Mouse (Mus musculus): ENCODE results near the gene Pitpnm1.
"Not testable (repeated sequence)": the region's sequence is repeated elsewhere in the genome, so short reads cannot be mapped to it uniquely, and the experiment has no call there.

The Pitpnm1 gene

DNA sequence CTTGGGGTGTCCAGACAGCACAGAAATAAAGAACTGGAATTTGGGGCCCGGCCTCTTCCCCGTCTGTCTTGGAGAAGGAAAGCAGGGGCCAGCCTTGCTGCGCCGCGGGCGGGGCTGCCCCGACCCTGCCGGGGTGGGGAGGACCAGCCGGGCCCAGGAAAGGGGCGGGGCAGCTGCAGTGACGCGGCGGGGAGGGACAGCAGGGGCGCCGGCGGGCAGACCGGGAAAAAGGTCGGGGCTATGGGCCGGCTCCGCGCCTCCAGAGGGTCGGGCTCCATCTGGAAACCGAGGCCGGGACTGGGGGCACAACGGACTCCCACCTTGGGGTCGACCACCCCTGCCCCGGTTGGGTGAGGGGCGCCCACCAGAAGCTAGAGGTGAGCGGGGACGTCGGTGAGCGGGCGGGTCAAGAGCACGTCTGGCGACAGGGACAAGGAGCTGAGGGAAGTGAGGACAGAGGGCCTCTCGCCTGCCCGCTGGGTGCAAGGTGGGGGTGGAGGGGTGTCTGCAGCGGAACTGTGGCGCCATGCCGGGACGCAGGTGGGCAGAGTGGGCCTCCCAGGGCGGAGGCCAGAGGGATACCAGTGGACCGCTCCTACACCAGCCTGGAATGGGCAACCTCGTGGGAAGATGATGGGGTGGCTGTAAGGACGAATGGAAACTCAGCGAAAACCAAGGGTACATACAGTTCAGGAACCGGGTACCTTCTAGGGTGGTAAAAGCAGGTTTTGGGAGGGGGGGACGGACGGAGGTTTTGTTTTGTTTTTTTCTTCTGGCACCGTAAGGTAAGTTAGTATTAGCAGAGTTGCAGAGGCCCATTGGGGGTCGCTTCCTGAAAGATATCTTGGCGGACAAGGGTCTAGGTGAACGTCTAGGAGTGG, at the start of gene Pitpnm1:
TSS of gene Pitpnm1 (plus strand) at position 162 of the 881 bp plus-strand sequence.
- peak; percentile 89 to 95 for DNase-seq (ENCODE audit: inconsistent age in 2 of 2, low spot score in 1 of 2)

DNA sequence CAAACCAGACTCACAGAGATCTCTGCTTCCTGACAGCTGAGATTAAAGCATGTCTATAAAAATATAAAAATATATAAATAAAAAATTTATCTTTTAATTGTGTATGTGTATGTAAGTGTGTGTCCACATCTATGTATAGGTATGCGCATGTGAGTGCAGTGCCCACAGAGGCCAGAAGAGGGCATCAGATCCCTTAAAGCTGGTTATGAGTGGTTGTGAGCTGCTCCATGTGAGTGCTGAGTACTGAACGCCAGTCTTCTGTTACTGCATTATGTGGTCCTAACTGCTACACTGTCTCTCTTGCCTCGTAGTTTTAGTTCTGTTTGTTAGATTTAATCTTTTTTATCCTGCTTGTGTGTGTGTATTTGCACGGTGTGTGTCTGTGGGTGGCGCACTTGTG, 48.8 kb upstream of the Pitpnm1 start:
- peak in 1 of 2 experiments; percentile 33 for DNase-seq (ENCODE audit: inconsistent age in 2 of 2, low spot score in 1 of 2)

DNA sequence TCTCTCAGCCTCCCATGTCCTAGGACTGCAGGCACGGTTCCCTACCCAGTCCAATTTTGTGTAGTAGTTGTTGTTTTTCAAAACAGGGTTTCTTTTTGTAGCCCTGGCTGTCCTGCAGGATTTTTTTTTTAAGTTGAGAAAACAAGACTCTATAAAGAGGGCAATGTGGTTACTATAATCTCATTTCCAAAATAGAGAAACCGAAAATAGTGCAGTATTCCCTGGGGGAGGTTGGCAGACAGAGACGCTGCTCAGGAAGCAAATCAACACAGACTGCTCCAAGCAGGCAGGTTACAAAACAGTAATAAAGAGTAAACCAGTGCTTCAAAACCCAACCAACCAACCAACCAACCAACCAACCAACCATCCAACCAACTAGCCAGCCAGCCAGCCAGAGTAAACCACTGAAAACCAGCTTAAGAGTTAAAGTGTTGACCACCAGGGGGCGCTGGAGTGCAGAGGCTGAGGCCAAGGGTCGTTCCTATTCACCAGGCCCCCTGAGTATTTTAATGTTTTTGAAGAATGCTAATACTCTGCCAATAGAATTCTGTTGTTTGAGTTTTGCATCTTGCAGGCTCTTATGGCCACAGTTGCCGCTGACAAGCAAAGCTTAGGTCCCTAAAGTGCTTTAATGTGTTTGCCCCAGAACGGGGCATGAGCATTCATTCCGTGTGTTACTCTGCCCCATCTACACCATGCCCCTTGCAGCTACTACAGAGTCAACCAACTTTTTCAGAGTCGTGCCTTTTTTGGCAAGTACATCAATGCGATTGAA, 47.9 kb upstream of the Pitpnm1 start:
- DNase-seq (ENCODE audit: inconsistent age in 2 of 2, low spot score in 1 of 2), result peak; percentile 42 to 86

DNA sequence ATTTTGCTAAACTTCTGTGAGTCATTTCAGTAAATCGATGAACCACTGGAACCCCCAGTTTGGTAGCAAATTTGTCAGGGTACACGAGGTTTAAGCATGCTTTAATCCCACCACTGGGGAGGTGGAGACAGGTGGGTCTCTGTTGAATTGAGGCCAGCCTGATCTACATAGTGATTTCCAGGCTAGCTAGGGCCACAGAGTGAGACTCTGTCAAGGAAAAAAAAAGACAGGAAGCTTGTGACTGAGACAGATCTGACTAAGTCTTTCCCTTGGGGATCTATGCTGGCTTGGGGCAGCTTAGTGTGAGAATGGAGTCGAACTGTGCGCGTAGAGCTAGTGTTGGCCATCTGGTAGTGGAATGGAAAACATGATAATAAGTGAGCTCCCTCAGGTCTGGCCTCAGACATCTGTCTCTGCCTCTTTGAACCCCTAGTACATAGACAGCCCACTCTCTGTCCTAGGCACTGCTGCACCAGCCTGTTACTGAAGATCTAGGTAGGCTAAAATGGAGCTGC, 47.2 kb upstream of the Pitpnm1 start:
- DNase-seq (ENCODE audit: inconsistent age in 2 of 2, low spot score in 1 of 2), result peak in 1 of 2 experiments; percentile 47

DNA sequence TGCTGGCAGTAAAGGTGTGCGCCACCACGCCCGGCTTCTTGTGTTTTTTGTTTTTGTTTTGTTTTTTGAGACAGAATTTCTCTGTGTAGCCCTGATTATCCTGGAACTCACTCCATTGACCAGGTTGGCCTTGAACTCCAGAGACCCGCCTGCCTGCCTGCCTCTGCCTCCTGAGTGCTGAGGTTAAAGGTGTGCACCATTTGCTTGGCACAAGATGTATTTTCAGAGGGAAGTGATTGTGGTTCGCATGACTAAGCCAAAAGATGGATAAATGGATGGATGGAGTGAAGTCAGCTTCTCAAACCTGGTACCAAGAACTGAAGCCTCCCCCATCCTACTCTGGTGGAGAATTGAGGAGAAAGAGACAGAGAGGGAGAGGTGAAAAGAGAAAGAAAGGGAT, 45.2 kb upstream of the Pitpnm1 start:
- no peak for DNase-seq (ENCODE audit: inconsistent age in 2 of 2, low spot score in 1 of 2)

DNA sequence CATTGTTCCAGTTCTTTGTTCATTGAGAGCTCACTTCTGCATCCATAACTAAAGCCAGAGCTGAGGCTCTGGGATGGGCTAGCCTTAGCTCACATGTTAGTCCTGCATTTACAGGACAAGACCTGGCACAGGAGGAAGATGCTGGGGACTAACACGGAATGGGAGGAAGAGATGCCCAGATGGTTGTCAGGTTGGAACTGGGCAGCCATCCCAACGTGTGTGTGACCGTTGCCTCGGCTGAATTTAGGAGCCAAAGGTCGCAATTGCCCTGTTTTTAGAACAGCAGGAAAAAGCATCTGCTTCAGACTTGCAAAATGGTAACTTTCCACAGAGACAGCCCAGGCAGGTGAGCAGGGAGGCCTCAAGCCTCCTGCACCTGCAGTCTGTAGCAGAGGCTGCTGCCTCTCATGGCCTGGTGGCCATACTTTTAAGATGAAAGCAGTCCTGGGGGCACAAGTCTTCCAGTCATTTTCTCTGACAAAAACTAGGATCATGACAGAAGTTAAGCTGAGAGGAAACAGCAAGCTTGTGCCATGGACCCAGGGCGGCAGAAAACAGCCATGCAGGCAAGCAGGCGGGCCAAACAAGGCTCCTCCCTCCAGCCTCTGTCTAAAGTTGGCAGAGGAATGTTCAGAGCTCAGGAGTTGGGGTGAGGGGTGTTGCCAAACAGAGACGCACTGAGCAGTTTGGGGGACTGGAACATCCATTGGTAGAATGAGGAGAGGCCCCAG, 44.4 kb upstream of the Pitpnm1 start:
- DNase-seq (ENCODE audit: inconsistent age in 2 of 2, low spot score in 1 of 2), result no peak

DNA sequence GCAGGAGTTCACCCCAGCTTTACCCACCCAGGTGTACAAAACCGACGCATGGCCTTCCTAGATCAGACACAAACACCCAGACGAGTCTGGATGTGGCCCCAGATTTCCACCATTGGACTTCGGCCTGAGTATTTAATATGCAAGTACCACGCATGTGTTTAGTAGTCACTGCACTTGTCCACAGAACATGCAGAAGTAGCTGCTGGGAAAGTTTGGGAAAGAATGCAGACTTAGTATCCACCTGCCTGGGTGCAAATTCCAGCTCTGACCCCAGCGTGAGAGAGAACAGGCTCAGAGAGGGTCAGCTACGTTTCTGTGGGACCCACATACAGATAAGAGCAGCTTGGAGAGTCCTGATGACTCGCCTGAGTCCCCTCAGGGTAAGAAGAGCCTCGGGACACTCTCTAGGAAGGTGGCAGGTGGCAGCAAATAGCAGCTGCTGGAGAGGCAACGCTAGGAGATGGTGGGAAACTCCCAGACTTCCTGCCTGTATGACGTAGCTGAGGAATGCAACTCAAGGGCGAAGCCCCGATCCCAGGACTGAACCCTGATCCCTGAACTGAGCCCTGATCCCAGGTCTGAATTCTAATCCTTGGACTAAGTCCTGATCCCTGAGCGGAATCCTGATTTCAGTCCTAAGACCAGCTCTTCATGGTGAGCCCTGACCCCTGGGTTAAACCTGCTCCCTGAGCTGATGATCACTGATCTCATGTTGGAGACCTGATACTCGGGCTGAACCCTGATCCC, 43.7 kb upstream of the Pitpnm1 start:
- DNase-seq (ENCODE audit: inconsistent age in 2 of 2, low spot score in 1 of 2), result no peak

DNA sequence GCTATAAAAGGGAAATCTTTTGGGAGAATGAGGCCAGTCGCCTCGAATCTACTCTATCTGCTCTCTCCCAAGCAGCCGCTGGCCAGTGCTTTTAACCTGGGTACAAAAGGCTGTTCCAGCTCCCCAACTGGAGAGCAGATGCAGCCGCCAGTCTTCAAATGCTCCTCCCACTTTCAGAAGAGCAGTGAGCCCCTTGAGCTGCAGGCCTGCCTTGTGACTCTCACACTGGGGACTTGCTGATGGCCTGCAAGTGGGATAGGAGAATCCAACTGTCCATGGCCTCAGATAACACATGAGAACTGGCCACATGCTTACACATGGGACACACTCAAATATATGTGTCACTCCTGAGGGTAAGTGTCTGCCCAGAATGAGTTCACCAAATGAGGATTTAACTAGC, 43.1 kb upstream of the Pitpnm1 start:
- peak in 1 of 2 experiments; percentile 22 for DNase-seq (ENCODE audit: inconsistent age in 2 of 2, low spot score in 1 of 2)

DNA sequence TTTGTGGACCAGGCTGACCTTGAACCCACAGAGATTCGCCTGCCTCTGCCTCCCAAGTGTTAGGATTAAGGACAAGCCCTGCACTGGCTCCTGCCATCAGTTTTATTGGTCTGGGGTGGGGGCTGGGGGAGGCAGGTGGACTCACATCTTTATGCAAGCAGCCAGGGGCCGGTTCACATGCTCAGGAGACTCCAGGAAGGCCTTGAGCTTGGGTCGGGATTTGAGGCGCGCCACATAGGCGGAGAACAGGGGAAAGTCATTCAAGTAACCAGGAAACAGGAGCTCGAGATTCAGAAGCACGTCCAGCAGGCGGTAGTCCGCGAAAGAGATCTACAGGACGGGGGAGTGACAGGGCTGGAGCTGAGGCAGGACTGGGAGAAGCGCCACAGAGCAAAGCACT, 42.4 kb upstream of the Pitpnm1 start:
- DNase-seq (ENCODE audit: inconsistent age in 2 of 2, low spot score in 1 of 2), result no peak

DNA sequence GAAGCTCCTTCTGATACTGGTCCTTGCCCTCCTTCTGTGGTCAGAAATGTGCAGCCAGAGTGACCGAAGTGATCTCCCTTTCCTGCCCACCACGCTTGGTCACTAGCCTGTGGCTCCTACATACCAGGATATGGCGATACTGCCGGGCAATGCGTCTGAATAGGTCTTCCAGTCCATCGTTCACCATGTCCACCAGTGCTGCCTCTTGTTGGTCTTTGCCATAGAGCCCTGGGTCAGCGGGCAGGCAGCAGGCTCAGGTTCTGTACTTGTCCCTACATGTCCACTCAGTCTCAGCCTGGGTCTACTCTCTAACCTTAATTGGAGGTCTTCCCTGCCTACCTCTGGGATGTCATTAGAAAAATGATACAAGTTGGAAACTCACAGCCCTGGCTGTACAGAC, 41.8 kb upstream of the Pitpnm1 start:
- DNase-seq (ENCODE audit: inconsistent age in 2 of 2, low spot score in 1 of 2), result no peak

DNA sequence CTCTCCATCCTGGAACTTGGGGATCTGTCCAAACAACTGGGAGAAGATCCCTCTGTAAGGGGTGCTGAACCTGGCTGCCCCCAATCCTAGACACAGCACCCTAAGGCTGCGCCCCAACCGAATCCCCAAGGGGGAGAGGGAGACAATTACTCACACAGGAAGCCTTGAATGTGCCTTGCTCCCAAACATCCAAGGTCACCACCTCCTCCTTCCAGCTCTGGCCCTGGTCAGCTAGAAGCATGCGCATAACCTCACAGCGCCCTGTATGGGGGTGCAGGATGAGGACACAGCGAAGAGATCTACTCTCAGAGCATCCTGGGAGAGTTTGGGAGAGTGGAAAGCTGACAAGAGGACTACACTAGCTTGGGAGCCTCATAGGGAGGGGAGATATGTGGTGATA, 41.2 kb upstream of the Pitpnm1 start:
- DNase-seq (ENCODE audit: inconsistent age in 2 of 2, low spot score in 1 of 2), result peak; percentile 68 to 84

DNA sequence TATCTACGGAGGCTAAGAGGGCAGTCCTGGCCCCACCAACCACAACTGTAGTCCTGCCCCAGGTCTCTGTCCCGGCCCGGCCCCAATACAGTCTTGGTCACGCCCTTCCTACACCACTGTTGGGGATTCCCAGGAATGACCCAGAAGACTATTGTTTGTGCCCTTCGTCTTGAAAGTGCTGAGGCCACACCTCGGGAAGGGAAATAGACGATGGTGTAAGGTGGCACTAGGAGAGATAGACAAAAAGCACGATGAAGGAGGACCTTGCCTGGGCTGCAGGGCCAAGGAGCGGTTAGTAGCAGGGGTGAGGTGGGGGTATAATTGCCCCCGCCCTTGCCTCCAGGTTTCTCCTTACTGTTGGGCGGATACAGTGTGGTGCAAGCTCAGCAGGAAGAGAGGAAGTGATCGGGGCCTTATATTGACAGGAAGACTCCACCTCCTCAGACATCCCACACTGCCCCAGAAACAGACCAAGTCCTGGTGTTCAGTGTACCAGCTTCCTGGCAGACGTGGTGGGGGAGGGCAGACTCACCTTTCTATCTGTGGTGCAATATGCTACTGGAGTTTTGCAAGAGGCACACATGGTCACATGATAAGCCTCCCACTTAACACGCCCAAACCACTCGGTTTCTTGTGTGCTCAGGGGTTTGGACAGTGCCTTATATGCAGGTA, 40.6 kb upstream of the Pitpnm1 start, which contains the start of gene Gstp3:
TSS of gene Gstp3 (minus strand) at position 501 of the 672 bp plus-strand sequence.
- peak in 1 of 2 experiments; percentile 42 for DNase-seq (ENCODE audit: inconsistent age in 2 of 2, low spot score in 1 of 2)

DNA sequence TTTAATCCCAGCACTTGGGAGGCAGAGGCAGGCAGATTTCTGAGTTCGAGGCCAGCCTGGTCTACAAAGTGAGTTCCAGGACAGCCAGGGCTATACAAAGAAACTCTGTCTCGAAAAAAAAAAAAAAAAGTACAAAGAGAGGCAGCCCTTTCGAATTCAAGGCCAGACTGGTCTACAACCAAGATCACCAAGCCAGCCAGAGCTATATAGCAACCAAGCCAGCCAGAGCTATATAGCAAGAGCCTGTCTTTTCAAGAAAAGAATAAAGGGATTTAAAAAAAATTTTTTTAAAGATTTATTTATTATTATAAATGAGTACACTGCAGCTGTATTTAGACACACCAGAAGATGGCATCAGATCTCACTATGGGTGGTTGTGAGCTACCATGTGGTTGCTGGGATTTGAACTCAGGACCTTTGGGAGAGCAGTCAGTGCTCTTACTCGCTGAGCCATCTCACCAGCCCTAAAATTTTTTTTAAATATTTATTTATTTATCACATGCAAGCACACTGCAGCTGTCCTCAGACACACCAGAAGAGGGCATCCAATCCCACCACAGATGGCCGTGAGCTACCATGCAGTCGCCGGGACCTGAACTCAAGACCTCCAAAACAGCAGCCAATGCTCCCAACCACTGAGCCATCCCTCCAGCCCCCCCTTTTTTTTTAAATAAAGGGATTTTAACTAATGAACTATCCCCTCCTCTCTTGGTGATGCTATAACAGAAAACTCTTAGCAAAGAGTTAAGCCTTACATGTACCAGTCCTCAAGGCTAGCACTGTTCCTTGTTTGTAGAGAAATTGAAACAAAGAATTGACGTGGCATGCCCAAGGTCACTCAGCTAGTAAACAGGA, 39.5 kb upstream of the Pitpnm1 start:
- DNase-seq (ENCODE audit: inconsistent age in 2 of 2, low spot score in 1 of 2), result not testable (repeated sequence)

DNA sequence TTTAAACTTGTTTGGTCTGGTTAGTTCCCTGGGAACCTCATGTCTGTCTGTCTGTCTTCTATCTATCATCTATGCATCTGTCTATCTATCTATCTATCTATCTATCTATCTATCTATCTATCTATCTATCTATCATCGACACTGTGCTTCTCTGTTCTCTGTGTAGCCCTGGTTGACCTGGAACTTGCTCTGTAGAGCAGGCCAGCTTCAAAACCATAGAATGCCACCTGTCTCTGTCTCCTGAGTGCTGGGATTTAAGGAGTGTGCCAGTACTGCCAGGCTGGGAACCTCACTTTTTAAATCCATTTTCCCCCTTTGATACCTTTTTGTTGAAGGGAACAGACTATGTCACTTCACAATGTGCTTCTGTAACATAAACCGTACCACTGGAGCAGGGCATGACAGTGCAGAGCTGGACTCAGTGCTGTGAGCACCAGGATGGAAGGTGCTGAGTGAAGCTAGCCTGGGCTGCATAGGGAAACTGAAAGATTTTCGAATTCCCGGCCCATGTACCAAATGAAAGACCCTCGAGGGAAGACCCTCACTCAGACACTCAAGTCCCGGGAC, 38.8 kb upstream of the Pitpnm1 start:
- peak in 1 of 2 experiments; percentile 62 for DNase-seq (ENCODE audit: inconsistent age in 2 of 2, low spot score in 1 of 2)

DNA sequence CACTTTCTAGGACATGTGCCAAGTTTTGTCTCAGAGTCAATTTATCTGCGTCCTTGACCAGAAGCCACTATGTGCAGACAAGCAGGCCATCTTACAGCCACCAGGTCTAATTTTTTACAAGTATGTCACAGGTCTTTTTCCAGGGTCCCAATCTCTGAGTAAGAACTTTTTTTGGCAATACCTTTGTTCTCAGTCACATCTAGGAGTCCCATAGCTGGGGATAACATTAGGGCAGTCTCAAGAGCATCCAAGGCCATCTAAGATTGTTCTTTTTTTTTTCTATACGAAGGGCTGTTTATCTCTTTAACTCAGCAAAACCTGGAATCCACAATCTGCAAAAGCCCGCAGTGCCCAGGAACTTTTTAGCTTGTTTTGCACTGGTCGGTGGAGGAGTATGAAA, 36.4 kb upstream of the Pitpnm1 start:
- DNase-seq (ENCODE audit: inconsistent age in 2 of 2, low spot score in 1 of 2), result peak in 1 of 2 experiments; percentile 50

DNA sequence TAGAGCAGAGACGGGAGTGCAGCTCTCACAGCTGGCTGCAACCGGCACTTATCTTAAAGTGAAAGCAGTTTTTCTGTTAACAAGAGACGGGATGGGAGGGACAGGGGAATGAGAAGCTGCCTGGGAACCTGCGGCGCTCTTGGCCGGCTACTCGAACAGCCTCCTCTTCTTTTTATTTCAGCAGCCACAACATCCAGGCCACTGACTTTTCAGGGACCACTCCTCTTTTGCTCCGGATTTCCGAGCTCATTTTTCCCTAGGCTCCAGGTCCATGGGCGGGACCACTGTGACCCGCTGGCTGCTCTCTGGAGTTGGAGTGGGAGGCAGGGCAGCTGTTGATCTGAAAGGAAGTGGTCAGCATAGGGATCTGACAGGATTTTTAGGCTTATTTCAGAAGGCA, 35.3 kb upstream of the Pitpnm1 start:
- DNase-seq (ENCODE audit: inconsistent age in 2 of 2, low spot score in 1 of 2), result peak in 1 of 2 experiments; percentile 52

DNA sequence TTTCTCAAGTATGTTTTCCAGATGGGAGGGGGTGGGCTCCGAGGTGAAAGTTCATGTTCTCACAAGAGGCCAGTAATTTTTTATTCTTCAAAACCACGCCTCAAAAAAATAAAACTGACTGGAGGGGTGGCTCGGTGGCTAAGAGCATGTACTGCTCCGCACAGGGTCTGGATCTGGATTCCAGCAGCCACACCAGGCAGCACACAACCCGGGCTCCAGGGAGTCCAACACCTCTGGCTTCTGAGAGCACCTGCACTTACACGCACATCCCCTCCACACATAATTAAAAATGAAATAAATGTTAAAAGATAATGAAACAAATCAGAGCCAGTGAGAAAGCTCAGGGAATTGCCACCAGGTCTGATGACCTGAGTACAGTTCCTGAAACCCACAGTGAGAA, 33.5 kb upstream of the Pitpnm1 start:
- DNase-seq (ENCODE audit: inconsistent age in 2 of 2, low spot score in 1 of 2), result peak in 1 of 2 experiments; percentile 32

DNA sequence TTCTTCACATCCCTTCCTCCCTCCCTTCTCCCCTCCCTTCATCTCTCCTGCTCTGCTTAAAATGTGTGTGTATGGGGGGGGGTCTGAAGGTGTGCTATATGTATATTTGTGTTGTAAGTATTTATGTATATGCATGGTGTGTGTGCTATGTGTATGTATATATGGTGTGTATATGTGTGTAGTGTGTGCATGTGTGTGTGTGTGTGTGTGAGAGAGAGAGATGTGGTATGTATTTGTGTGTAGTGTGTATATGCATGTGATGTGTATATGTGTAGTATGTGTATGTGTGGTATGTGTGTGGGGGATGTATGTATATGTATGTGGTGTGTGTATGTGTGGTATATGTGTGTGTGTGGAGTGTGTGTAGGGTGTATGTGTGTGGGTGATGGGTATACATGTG, 32.9 kb upstream of the Pitpnm1 start:
- no peak for DNase-seq (ENCODE audit: inconsistent age in 2 of 2, low spot score in 1 of 2)
